Mouse (Mus musculus): Measurements from ENCODE around the gene Gucy2g.

DNA sequence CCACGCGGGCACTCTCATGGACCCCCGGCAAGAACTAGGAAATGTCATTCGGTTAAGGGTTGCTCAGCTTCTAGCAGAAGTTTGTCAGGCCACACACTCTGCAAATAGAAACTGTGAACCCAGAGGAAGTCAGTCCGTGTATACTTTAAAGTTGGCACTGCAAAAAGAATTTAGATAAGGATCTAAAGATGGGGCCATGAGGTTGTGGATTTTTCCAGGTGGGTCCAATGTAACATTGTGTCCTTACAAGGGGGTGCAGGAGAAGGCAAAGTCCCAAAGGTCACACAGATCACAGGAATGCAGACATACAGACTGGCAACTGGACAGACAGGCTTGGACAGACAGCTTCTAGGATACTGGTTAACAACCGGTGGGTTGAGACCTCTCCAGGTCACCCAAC, 92.9 kb downstream of the Gucy2g start:
- TF ChIP-seq CTCF (conservative IDR thresholded peaks at IDR 0.05; ENCODE audit: insufficient read depth, insufficient read length, low read depth, low read length): no peak
- no peak for TF ChIP-seq POLR2A (IDR thresholded peaks at IDR 0.05; ENCODE audit: low read depth, low read length)
